Mouse (Mus musculus): ENCODE results near the gene Eef1akmt3.
"Not testable (repeated sequence)": the region's sequence is repeated elsewhere in the genome, so short reads cannot be mapped to it uniquely, and the experiment has no call there.

Eef1akmt3 gene

DNA sequence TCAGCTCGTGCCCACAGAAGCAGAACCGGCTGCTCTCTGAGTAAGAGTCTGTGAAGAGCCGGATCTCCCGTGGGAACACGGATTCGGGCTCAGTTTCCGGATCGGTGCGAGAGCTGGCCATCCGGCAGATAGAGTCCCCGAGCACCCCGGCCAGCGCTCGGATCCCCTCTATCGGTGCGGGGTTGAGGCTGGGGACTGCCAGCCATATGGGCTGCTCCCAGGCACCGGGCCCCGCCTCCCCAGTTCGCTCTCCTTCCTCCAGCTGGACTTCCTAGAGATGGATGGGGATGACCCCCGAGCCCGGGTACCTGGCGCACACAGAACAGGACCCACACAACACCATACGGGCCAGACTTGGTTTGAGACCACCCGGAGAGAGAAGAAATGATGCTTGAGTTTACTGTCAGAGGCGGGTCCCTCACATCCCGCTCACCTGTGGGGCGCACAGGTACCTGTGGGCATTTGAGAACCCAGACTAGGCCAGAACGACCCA lies at the start of gene Eef1akmt3, which contains the start of gene Mettl1:
Eef1akmt3 (minus strand) TSS at position 240 of the 493 bp plus-strand sequence.
Mettl1 (plus strand) TSS at position 141 of the 493 bp plus-strand sequence.
- DNase-seq (ENCODE audit: low spot score in 2 of 2), result peak in 1 of 2 experiments; percentile 53

GRCm38 (mm10) chr10:127090560-127091411 lies 49.5 kb upstream of the Eef1akmt3 start:
- DNase-seq (ENCODE audit: low spot score in 2 of 2), result peak; percentile 60

DNA sequence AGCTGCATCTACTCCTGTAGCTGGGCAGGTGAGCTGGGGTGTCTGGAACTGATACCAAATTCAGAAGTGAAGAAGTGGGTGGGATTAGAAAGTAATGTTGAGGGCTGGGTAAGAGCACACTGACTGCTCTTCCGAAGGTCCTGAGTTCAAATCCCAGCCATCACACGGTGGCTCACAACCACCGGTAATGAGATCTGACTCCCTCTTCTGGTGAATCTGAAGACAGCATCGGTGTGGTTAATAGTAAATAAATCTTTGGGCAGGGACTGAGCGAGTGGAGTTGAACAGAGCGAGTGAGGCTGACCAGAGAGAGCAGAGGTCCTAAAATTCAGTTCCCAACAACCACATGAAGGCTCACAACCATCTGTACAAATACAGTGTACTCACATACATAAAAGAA lies 44.3 kb upstream of the Eef1akmt3 start:
- DNase-seq (ENCODE audit: low spot score in 2 of 2), result no peak

- no peak for DNase-seq (ENCODE audit: low spot score in 2 of 2)
Measured at GRCm38 (mm10) chr10:127085052-127085451, 43.7 kb upstream of the Eef1akmt3 start.

DNA sequence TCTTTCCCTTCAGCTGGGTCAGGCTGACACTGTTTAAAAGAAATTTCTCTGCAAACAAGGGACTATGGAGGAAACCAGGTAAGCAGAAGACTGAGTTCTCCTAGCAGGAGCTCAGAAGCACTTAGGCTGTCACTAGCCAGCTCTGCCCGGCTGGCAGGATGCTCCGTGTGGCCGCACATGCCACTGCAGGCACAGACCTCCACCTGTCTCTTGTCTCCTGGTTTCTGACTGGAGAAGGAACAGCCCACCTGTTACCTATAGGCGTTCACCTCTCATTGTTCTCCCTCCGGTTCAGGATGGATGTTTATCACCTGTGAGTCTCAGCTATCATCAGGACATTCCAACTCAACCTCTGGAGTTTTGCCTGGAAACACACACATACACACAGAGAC lies 42.6 kb upstream of the Eef1akmt3 start:
- no peak for DNase-seq (ENCODE audit: low spot score in 2 of 2)

DNA sequence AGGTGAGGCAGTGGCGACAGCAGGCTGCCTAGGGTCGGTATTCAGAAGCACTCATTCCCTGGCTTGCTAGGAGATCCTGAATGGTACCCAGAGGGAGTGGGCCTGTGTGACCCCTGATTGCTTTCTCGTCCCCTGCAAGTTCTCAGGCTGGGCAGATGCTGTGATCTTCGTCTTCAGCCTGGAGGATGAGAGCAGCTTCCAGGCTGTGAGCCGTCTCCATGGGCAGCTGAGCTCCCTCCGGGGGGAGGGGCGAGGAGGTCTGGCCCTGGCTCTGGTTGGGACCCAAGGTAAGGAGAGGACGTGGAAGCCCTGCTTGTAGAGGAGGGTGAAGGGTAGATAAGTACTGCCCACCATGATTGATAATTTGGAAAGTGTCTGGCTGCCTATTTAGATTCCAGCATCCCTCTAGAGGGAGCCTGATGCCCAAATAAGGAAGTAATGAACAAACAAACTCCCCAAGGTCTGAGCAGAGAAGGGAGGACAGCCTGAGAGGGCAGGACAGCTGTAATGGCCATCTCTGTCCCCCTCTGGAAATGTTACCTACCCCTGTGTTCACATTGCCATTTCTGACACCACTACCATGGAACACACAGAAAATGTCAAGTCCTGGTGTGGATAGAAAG lies 42.1 kb upstream of the Eef1akmt3 start:
- no peak for DNase-seq (ENCODE audit: low spot score in 2 of 2)

DNA sequence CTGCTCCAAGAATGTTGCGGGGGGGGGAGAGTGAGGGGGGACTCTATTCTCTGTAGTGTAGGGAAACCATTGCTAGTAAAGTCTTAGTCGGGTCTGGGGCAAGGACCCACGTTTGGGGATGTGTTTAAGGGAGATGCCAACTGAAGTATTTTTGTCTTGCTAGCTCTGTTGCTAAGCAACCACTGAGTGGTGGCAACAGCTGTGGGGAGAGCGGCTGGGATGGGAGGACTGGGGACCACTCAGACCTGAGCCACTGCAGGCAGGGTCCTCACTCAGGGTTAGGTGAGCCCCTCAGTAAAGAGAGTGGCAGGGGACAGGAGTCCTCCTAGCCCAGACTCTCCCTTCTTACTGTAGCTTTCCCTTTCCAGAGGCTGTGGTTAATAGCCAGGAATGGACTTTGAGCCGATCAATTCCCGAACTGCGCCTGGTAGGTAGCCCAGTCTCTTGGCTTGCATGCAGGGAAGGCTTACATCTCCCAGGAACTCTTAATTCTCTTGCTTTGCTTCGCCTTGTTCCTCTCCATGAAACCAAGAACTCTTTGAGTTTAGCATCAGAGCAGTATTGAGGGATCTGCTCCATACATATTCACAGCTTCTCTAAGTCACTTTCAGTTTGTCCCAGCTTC lies 40.8 kb upstream of the Eef1akmt3 start:
- DNase-seq (ENCODE audit: low spot score in 2 of 2), result no peak

DNA sequence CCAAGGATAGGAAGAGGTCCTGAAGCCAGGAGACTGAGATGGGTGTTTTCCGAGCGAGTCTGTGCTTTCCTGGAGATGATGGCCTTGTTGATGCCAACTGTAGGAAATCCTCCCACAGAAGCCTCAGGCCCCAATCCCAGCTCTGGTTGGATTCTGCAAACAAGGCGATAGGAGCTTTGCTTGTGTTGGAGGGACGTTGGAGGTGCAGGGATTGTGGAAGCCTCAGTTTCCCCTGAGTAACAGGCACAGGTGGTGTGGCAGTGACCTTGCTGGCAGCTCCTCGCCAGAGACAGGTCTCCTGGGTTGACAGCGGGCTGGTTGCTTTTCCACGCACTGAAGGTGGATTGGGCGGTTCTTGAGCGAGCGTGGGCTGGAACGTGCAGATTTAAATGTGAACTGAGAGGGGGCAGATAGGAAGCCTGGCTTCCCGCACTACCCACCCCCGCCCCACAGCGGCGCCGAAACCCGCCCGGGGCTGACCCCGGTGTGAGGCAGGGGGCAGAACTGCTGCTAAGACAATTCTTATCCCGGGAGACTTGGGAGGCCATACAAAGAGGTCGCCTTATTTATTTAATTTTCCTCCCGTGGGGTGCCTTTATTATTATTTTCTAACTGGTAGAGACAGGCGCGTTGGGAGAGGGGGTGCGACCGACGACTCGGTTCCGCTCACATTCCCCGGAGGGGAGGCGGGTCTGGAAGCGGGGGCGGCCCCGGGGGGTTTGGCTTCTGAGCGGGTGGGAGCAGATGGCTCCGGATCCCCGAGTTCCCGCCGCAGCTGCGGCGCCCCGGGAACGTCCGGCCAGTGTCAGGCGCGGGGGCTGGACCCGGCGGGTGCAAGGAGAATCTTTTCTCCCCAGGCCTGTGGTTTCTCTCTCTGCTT lies 39.8 kb upstream of the Eef1akmt3 start:
- peak in 1 of 2 experiments; percentile 68 for DNase-seq (ENCODE audit: low spot score in 2 of 2)

DNA sequence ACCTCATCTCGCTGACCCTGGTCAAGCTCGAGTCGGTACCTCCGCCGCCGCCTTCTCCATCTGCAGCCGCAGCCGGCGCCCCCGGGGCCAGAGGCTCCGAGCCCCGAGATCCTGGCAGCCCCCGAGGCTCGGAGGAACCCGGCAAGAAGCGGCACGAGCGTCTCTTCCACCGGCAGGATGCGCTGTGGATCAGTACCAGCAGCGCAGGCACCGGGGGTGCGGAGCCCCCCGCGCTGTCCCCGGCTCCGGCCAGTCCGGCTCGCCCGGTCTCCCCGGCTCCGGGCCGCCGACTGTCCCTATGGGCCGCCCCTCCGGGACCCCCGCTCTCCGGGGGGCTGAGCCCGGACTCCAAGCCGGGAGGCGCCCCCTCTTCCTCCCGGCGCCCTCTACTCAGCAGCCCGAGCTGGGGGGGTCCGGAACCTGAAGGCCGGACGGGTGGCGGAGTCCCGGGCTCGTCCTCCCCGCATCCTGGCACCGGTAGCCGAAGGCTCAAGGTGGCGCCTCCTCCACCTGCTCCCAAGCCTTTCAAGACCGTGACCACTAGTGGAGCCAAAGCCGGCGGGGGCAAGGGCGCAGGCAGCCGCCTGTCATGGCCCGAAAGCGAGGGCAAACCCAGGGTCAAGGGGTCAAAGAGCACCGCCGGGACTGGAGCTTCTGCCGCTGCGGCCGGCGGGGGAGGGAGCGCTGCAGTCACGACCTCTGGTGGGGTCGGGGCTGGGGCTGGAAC lies 38.5 kb upstream of the Eef1akmt3 start:
- DNase-seq (ENCODE audit: low spot score in 2 of 2), result no peak

GRCm38 (mm10) chr10:127078677-127079575 lies 37.6 kb upstream of the Eef1akmt3 start:
- DNase-seq (ENCODE audit: low spot score in 2 of 2), result peak in 1 of 2 experiments; percentile 75

- DNase-seq (ENCODE audit: low spot score in 2 of 2), result peak in 1 of 2 experiments; percentile 66
Measured at GRCm38 (mm10) chr10:127078001-127078676, 36.8 kb upstream of the Eef1akmt3 start.

GRCm38 (mm10) chr10:127077515-127077914 lies 36.2 kb upstream of the Eef1akmt3 start:
- peak in 1 of 2 experiments; percentile 51 for DNase-seq (ENCODE audit: low spot score in 2 of 2)

DNA sequence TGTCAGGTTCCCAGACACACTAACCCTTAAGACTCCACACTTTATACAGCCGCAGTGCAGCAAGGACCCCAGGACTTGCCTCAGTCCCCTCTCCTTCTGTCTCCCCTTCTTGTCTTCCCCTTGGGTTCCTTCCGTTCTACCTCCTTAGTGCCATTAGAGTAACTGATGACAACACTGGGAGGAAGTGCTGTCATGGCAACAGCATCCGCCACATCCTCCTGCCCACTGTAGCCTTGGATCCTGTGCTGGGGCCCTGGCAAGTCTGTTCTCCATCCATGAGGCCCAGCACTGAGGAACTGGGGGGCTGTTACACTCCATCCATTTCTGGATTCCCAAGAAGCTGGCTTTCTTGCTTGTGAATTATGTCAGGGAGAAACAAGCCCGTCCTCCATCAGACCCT lies 34.8 kb upstream of the Eef1akmt3 start:
- DNase-seq (ENCODE audit: low spot score in 2 of 2), result no peak

GRCm38 (mm10) chr10:127075651-127076050 lies 34.3 kb upstream of the Eef1akmt3 start:
- DNase-seq (ENCODE audit: low spot score in 2 of 2), result no peak

DNA sequence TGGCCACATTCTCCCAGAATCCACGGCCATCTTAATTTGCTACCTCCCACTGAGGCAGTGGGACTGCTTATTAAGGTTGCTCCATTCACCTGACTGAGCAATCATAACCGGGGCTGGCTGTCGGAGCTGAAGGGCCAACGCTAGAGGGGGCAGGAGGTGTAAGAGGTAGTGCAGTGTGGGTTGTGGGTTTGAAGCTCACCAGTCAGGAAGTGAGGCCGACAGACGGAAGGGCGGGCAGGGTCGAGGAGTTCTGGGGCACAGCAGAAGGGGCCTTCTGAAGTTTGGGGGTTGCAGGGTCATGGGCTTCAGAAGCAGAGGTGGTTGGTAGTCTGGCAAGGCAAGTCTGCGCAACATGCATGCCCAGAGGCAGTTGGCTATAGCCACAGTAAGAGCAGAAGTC lies 33.8 kb upstream of the Eef1akmt3 start, which contains the start of gene Agap2:
Agap2 (plus strand) TSS at position 205 of the 400 bp plus-strand sequence.
- DNase-seq (ENCODE audit: low spot score in 2 of 2), result no peak

DNA sequence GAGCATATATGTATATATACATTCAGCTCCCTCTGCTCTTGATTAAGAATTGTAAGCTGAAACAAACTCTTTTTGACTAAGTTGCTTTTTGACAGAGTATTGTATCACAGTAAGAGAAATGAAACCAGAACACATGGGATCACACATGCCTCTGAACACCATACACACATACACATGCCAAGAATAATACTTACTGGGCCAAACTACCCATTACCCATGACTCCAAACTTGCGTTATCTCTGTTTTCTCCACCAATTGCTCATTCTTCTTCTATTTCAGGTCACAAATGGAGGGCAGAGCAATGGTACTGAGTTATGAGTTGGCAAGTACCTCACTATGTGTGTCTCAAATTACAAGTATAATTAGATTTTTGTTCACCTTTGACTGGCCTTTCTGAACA lies 32.7 kb upstream of the Eef1akmt3 start:
- DNase-seq (ENCODE audit: low spot score in 2 of 2), result no peak

GRCm38 (mm10) chr10:127072969-127073368 lies 31.7 kb upstream of the Eef1akmt3 start:
- DNase-seq (ENCODE audit: low spot score in 2 of 2), result not testable (repeated sequence)

DNA sequence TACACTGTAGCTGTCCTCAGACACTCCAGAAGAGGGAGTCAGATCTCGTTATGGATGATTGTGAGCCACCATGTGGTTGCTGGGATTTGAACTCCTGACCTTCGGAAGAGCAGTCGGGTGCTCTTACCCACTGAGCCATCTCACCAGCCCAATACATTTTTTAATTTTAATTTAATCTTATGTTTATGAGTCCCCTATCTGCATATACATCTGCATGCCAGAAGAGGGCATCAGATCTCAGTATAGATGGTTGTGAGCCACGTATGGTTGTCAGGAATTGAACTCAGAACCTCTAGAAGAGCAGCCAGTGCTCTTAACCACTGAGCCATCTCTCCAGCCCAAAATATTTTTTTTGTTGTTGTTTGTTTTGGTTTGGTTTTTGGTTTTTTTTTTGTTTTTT lies 31.0 kb upstream of the Eef1akmt3 start:
- DNase-seq (ENCODE audit: low spot score in 2 of 2), result not testable (repeated sequence)

GRCm38 (mm10) chr10:127071203-127071602 lies 29.9 kb upstream of the Eef1akmt3 start:
- DNase-seq (ENCODE audit: low spot score in 2 of 2), result no peak
